Mouse (Mus musculus) kidney, adult 2 months (tissue): Measurements from ENCODE around the gene Susd3.

Source experiments
- CTCF ChIP-seq: fragments of 200-500 bp; conservative IDR thresholded peaks from 2 replicates; pipeline ENCODE4 v1.5.1; 2011; ENCODE audit warnings: low read depth, mild to moderate bottlenecking, control low read depth, low read length, moderate library complexity, mixed read lengths; ENCODE audit not compliant: insufficient read depth, insufficient read length
- POLR2A ChIP-seq: fragments of 200-500 bp; IDR thresholded peaks from one replicate; pipeline ENCODE4 v1.6.1; 2011; ENCODE audit warnings: low read depth, low read length, control low read depth

DNA sequence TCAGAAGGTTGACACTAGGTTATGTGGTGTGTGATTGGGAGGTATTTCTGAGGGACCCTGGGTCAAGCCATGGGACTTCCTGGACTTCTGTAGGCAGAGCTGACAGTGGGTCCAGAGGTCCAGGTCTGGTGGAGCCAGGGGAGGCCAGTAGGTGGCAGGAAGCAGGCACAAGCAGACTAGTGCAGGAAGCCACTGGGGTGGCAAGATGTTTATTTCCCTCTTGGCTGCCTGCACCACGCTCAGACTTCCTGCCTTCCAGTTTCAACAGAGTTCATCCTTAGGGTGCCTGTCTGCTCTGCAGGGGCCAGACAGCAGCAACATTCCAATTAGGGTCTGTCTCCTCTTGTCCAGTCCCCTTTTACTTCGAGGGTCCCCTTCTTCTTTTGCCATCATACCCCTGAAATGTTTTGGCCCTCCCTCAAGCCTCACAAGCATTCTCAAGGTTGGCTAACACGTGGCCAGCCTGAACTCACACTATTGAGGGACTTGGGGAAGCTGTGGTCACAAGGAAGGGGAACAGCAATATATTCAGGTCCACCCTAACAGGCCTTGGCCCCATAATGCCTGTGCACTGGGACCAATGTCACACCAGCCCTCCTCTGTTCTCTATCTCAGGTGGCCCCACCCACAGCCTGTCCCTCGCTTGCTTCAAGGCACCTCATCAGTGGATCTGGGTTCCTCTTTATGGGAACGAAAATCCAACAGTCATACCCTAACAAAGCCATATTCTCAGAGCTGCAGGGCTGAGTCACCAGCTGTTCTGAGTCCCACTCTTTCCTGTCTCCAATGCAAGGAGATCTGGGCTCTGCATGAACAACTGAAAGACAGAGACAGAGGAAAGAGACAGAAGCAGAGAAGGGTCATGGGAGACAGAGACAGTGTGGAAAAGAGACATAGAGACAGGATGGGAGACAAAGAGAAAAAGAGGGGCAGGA is 23.6 kb upstream of the Susd3 start:
- TF ChIP-seq POLR2A = no peak
- TF ChIP-seq CTCF = peak; percentile 39; the same call in 1 of the 2 replicates
